Mouse (Mus musculus): ENCODE results near the gene Crocc2.

DNA sequence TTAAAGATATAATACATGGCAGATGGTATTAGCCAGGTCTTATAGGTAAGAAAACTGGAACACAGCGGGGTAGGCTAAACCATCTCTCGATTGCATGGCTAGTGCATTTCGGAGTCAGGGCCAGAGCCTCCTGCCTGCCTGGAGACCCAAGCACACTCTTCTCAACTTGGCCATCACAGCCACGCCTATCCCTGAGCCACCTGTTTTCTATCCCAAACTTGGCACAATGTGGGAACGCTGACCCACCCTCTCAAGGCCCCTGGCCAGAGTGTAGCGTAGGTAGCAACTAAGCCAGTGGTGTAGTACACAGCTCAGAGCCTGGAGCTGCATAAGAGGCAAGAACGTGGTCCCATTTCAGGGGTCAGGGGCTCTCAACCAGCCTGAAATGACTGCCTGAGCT lies 87.2 kb downstream of the Crocc2 start:
- TF ChIP-seq POLR2A (IDR thresholded peaks at IDR 0.05; ENCODE audit: insufficient read depth, low read depth, low read length), result no peak
- TF ChIP-seq CTCF (IDR thresholded peaks at IDR 0.05; ENCODE audit: insufficient read depth, low read depth, low read length), result no peak
